Mouse (Mus musculus) brown adipose tissue, adult 24 weeks (tissue): Measurements from ENCODE around the gene Ccdc91. TPM values are rescaled to one million over a fixed set of nuclear protein-coding genes. Genes with fewer than 3 reads are reported as not detected.
A peak's percentile ranks its signal among the peaks of the same experiment; 100 is the strongest.

Source experiments
- H3K27ac ChIP-seq: fragments of 200-500 bp; replicated peaks from 2 replicates; pipeline ENCODE4 v1.5.1; 2012; ENCODE audit warnings: low read depth, mild to moderate bottlenecking, low read length
- H3K4me1 ChIP-seq: fragments of 200-500 bp; 2 replicates; pipeline ENCODE4 v1.6.1; 2012; ENCODE audit warnings: low read length, mixed read lengths; ENCODE audit not compliant: control insufficient read depth, insufficient read depth, insufficient read length
- H3K4me3 ChIP-seq: fragments of 200-500 bp; 2 replicates; pipeline ENCODE4 v1.5.1; 2012; ENCODE audit warnings: low read depth, mild to moderate bottlenecking, low read length, moderate library complexity; ENCODE audit not compliant: insufficient read depth
- polyA plus RNA-seq: library from polyadenylated mRNA; stranded (reverse); fragments of >200 nt; gene quantifications from 2 replicates; pipeline ENCODE4 v1.2.4, GENCODE M21; 2012; ENCODE audit not compliant: missing spikeins, insufficient read depth, insufficient read length

Gene Ccdc91
- 29.4 and 38.8 TPM in 2 replicates for polyA plus RNA-seq

GRCm38 (mm10) chr6:147475727-147476613 lies at the start of gene Ccdc91:
Gene Ccdc91 (plus strand): TSS chr6:147475828.
- Histone ChIP-seq H3K4me1 (peaks cover 4% of the 10 kb centered on the region; the same call in 1 of the 2 replicates), H3K4me3 (peak within 1 kb of the TSS; percentile 89), H3K27ac (peak within 1 kb of the TSS; percentile 80)

- H3K27ac ChIP-seq = no peak overlapping the region
- H3K4me1 ChIP-seq = no peaks in the 10 kb centered on the region
- no peak overlapping the region for H3K4me3 ChIP-seq
Measured at GRCm38 (mm10) chr6:147426927-147427487, 48.6 kb upstream of the Ccdc91 start.

GRCm38 (mm10) chr6:147455775-147456174 lies 19.9 kb upstream of the Ccdc91 start:
- Histone ChIP-seq H3K4me1 (no peaks in the 10 kb centered on the region), H3K4me3 (no peak overlapping the region), H3K27ac (no peak overlapping the region)

GRCm38 (mm10) chr6:147458637-147459301 lies 16.9 kb upstream of the Ccdc91 start:
- Histone ChIP-seq H3K27ac (no peak overlapping the region), H3K4me1 (no peaks in the 10 kb centered on the region), H3K4me3 (no peak overlapping the region)

GRCm38 (mm10) chr6:147470016-147470415 lies 5.6 kb upstream of the Ccdc91 start:
- H3K27ac ChIP-seq = no peak overlapping the region
- no peaks in the 10 kb centered on the region for H3K4me1 ChIP-seq
- no peak overlapping the region for H3K4me3 ChIP-seq

- no peak overlapping the region for H3K27ac ChIP-seq
- H3K4me3 ChIP-seq = no peak overlapping the region
- peaks cover 4% of the 10 kb centered on the region; the same call in 1 of the 2 replicates for H3K4me1 ChIP-seq
Measured at GRCm38 (mm10) chr6:147481141-147481540, 5.5 kb downstream of the Ccdc91 start.

- Histone ChIP-seq H3K27ac (no peak overlapping the region), H3K4me3 (no peak overlapping the region), H3K4me1 (no peaks in the 10 kb centered on the region)
Measured at GRCm38 (mm10) chr6:147490120-147490519, 14.5 kb downstream of the Ccdc91 start.

GRCm38 (mm10) chr6:147492551-147492950 lies 16.9 kb downstream of the Ccdc91 start:
- no peak overlapping the region for H3K4me3 ChIP-seq
- no peak overlapping the region for H3K27ac ChIP-seq
- no peaks in the 10 kb centered on the region for H3K4me1 ChIP-seq

GRCm38 (mm10) chr6:147501439-147501838 lies 25.8 kb downstream of the Ccdc91 start:
- Histone ChIP-seq H3K4me3 (no peak overlapping the region), H3K4me1 (no peaks in the 10 kb centered on the region), H3K27ac (no peak overlapping the region)

- no peak overlapping the region for H3K27ac ChIP-seq
Measured at GRCm38 (mm10) chr6:147506074-147506473, 30.4 kb downstream of the Ccdc91 start.

GRCm38 (mm10) chr6:147506496-147506895 lies 30.9 kb downstream of the Ccdc91 start:
- no peaks in the 10 kb centered on the region for H3K4me1 ChIP-seq
- no peak overlapping the region for H3K4me3 ChIP-seq
- no peak overlapping the region for H3K27ac ChIP-seq

More at GRCm38 (mm10) chr6:147506074-147506473, 30.4 kb downstream of the Ccdc91 start:
- no peaks in the 10 kb centered on the region for H3K4me1 ChIP-seq
- no peak overlapping the region for H3K4me3 ChIP-seq

- Histone ChIP-seq H3K4me3 (no peak overlapping the region), H3K27ac (no peak overlapping the region), H3K4me1 (no peaks in the 10 kb centered on the region)
Measured at GRCm38 (mm10) chr6:147507186-147507585, 31.6 kb downstream of the Ccdc91 start.

GRCm38 (mm10) chr6:147510516-147510915 lies 34.9 kb downstream of the Ccdc91 start:
- Histone ChIP-seq H3K27ac (no peak overlapping the region), H3K4me1 (no peaks in the 10 kb centered on the region), H3K4me3 (no peak overlapping the region)

- H3K4me1 ChIP-seq = no peaks in the 10 kb centered on the region
- no peak overlapping the region for H3K27ac ChIP-seq
- H3K4me3 ChIP-seq = no peak overlapping the region
Measured at GRCm38 (mm10) chr6:147517909-147518308, 42.3 kb downstream of the Ccdc91 start.

- no peaks in the 10 kb centered on the region for H3K4me1 ChIP-seq
- H3K4me3 ChIP-seq = no peak overlapping the region
- no peak overlapping the region for H3K27ac ChIP-seq
Measured at GRCm38 (mm10) chr6:147525236-147525635, 49.6 kb downstream of the Ccdc91 start.
